Mouse (Mus musculus) lung, adult 2 months (tissue): Measurements from ENCODE around the gene Ipo9.

Source experiments
- CTCF ChIP-seq: fragments of 200-500 bp; IDR thresholded peaks from 2 replicates; pipeline ENCODE4 v1.5.1; 2011; ENCODE audit warnings: mild to moderate bottlenecking, low read length, control low read depth; ENCODE audit not compliant: insufficient read depth
- POLR2A ChIP-seq: fragments of 200-500 bp; IDR thresholded peaks from 2 replicates; pipeline ENCODE4 v1.6.1; 2011; ENCODE audit warnings: low read depth, mild to moderate bottlenecking, control low read depth, low read length, borderline replicate concordance; ENCODE audit errors: extremely low read depth

DNA sequence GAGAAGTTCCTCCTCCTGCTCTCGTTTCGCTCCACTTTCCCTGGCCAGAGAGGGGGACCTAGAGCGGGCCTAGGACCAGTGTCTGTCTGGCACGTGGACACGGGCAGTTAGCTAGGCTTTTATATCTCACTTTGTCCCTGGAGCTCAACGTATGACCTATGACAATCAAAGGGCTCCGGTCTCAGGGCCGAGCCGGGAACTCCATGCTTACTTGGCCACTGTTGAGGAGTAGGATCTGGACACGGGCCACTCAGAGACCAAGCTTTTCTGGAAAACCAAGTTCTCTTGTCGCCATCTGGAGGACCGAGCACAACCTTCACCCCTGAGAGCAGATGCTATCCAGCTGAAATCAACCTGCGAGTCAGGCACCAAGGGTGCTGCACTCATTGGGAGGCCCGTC lies 61.3 kb downstream of the Ipo9 start:
- TF ChIP-seq CTCF (peak; percentile 53), POLR2A (no peak)
